Comparison of ENCODE assay signal across 25 mouse cellular contexts in genomic region chr2:163104086-163104770, GRCm38 (mm10). TPM values are rescaled to one million over a fixed set of nuclear protein-coding genes. Genes with fewer than 3 reads are reported as not detected.
A peak's percentile ranks its signal among the peaks of the same experiment; 100 is the strongest.
DNase-seq lines count a peak whose midpoint lies in the region; ATAC-seq and TF ChIP-seq lines count a peak whose summit lies in the region.
"Had no signal": no experiment of that assay in that cellular context is flagged by ENCODE, and none has a peak within 500 bp of the region (broad histone marks: within the 10 kb centered on the region; RNA-seq: fewer than 3 reads in every experiment).

No protein-coding gene starts in this region.

- no peak overlapping the region for H3K9ac ChIP-seq in midbrain, postnatal 0 days (replicated peaks; ENCODE audit: low read length, poor library complexity, severe bottlenecking)
- H3K9ac ChIP-seq in midbrain, embryonic 15.5 days = no peak overlapping the region
- H3K9ac ChIP-seq: forebrain, embryonic 13.5 days; hindbrain, embryonic 12.5 days; intestine, embryonic 15.5 days; limb, embryonic 12.5 days; liver, embryonic 15.5 days; neural tube, embryonic 12.5 days; stomach, embryonic 15.5 days had no signal

- H3K27me3 ChIP-seq in cerebellum, adult 2 months (ENCODE audit: control insufficient read depth, insufficient read depth, low read length) = no peaks in the 10 kb centered on the region
- no peaks in the 10 kb centered on the region for H3K27me3 ChIP-seq in midbrain, postnatal 0 days (ENCODE audit: insufficient read depth, low read length)
- H3K27me3 ChIP-seq in midbrain, embryonic 15.5 days (replicated peaks) = no peaks in the 10 kb centered on the region
- H3K27me3 ChIP-seq: intestine, embryonic 15.5 days; liver, embryonic 15.5 days; stomach, embryonic 15.5 days had no signal

- WGBS in cerebellum, adult 2 months = 17% methylated on average over 13 of the region's 13 CpGs
- WGBS in midbrain, postnatal 0 days = 67% methylated on average over 13 of the region's 13 CpGs
- 74% methylated on average over 13 of the region's 13 CpGs for WGBS in midbrain, embryonic 15.5 days

- intact Hi-C loops in heart, postnatal 14 days (cut with DNase I) = loop anchor here (5.0 kb wide), 2 partner anchors 98 to 182 kb away; partner anchors contain the start of gene Tox2

- no peaks in the 10 kb centered on the region for H3K9me3 ChIP-seq in midbrain, postnatal 0 days (ENCODE audit: low read length)
- no peaks in the 10 kb centered on the region for H3K9me3 ChIP-seq in midbrain, embryonic 15.5 days
- H3K9me3 ChIP-seq: forebrain, embryonic 13.5 days; G1E; hindbrain, embryonic 12.5 days; intestine, embryonic 15.5 days; limb, embryonic 12.5 days; liver, embryonic 15.5 days; neural tube, embryonic 12.5 days; stomach, embryonic 15.5 days had no signal

- H3K4me3 ChIP-seq in cerebellum, adult 2 months (replicated peaks; ENCODE audit: insufficient read depth, low read depth, low read length) = no peak overlapping the region
- no peak overlapping the region for H3K4me3 ChIP-seq in midbrain, postnatal 0 days (ENCODE audit: low read depth, low read length)
- H3K4me3 ChIP-seq in midbrain, embryonic 15.5 days = no peak overlapping the region
- H3K4me3 ChIP-seq: forebrain, embryonic 13.5 days; hindbrain, embryonic 12.5 days; intestine, embryonic 15.5 days; limb, embryonic 12.5 days; liver, embryonic 15.5 days; neural tube, embryonic 12.5 days; stomach, embryonic 15.5 days had no signal

- H3K4me1 ChIP-seq in cerebellum, adult 2 months (ENCODE audit: control insufficient read depth, insufficient read depth, low read length) = peaks cover 6% of the 10 kb centered on the region; the same call in 1 of the 2 replicates
- H3K4me1 ChIP-seq in midbrain, postnatal 0 days (ENCODE audit: insufficient read depth, low read length) = no peaks in the 10 kb centered on the region
- H3K4me1 ChIP-seq in midbrain, embryonic 15.5 days = peaks cover 19% of the 10 kb centered on the region
- H3K4me1 ChIP-seq: stomach, embryonic 15.5 days had no signal

- H3K4me2 ChIP-seq in midbrain, postnatal 0 days (ENCODE audit: low read depth, low read length, poor library complexity, severe bottlenecking) = no peak overlapping the region
- H3K4me2 ChIP-seq in midbrain, embryonic 15.5 days = no peak overlapping the region
- H3K4me2 ChIP-seq: forebrain, embryonic 13.5 days; hindbrain, embryonic 12.5 days; intestine, embryonic 15.5 days; limb, embryonic 12.5 days; liver, embryonic 15.5 days; neural tube, embryonic 12.5 days; stomach, embryonic 15.5 days had no signal

- H3K36me3 ChIP-seq in midbrain, postnatal 0 days (ENCODE audit: insufficient read depth, low read length) = no peaks in the 10 kb centered on the region
- no peaks in the 10 kb centered on the region for H3K36me3 ChIP-seq in midbrain, embryonic 15.5 days (replicated peaks)
- H3K36me3 ChIP-seq: G1E; hindbrain, embryonic 12.5 days; intestine, embryonic 15.5 days; limb, embryonic 12.5 days; liver, embryonic 15.5 days; neural tube, embryonic 12.5 days; stomach, embryonic 15.5 days had no signal

- ATAC-seq in cerebellum, adult (ENCODE audit: insufficient number of reproducible peaks, low FRiP score, low TSS enrichment) = no peak
- no peak for ATAC-seq in midbrain, postnatal 0 days (ENCODE audit: low FRiP score)
- ATAC-seq in midbrain, embryonic 15.5 days (replicated peaks) = no peak
- ATAC-seq: forebrain, embryonic 13.5 days; intestine, embryonic 15.5 days; lung, postnatal 0 days had no signal

- no peak for TF ChIP-seq CTCF in cerebellum, adult 2 months (IDR thresholded peaks at IDR 0.05; ENCODE audit: borderline replicate concordance, insufficient read depth, low read depth, low read length)
- TF ChIP-seq CTCF in midbrain, postnatal 0 days (IDR thresholded peaks at IDR 0.05) = no peak

- no peak overlapping the region for H3K27ac ChIP-seq in cerebellum, adult 2 months (ENCODE audit: insufficient read depth, low read length)
- H3K27ac ChIP-seq in midbrain, postnatal 0 days (ENCODE audit: low read depth, low read length) = no peak overlapping the region
- H3K27ac ChIP-seq in midbrain, embryonic 15.5 days = no peak overlapping the region
- H3K27ac ChIP-seq: forebrain, embryonic 13.5 days; hindbrain, embryonic 12.5 days; intestine, embryonic 15.5 days; limb, embryonic 12.5 days; liver, embryonic 15.5 days; neural tube, embryonic 12.5 days; stomach, embryonic 15.5 days had no signal

- peak; percentile 22 to 35 for DNase-seq in cerebellum, adult 2 months
- DNase-seq in heart, postnatal 4 days = peak; percentile 31
- no peak for DNase-seq in heart, postnatal 14 days
- peak; percentile 54 for DNase-seq in midbrain, postnatal 0 days (ENCODE audit: low spot score)
- DNase-seq in cerebellum, postnatal 36 days = peak; percentile 23 to 35
- DNase-seq in frontal cortex, postnatal 36 days (ENCODE audit: low spot score in 2 of 2) = no peak
- DNase-seq: adrenal gland, adult 8-10 months; kidney, postnatal 10 days; right cerebral cortex, postnatal 14 days had no signal

- TF ChIP-seq POLR2A in cerebellum, adult 2 months (IDR thresholded peaks at IDR 0.05; ENCODE audit: borderline replicate concordance, insufficient read depth, low read length) = no peak

RNA-seq across cellular contexts. Expression of gene Gtsf1l, which starts 16.6 kb away (rescaled TPM):
- polyA plus RNA-seq in cerebellum, adult 2 months (2012; rRNA removed) = 0.24 TPM in 1 of 2 replicates, not detected in the other
- total RNA-seq in heart, postnatal 4 days (2021) = not detected
- not detected for total RNA-seq in heart, postnatal 14 days (2021)
- total RNA-seq in midbrain, postnatal 0 days (2014; rRNA removed) = not detected in 2 replicates
- polyA plus RNA-seq in midbrain, postnatal 0 days (2015; fragmentation: Nextera tagmentation; extraction: Ambion mirVana) = not detected in 2 replicates
- not detected in 2 replicates for polyA plus RNA-seq in midbrain, embryonic 15.5 days (2015; fragmentation: Nextera tagmentation; extraction: Ambion mirVana)
- total RNA-seq: adrenal gland, adult 8-10 months; left cerebral cortex, adult 8-10 months; megakaryocyte, adult 5-6 weeks had no signal
- polyA plus RNA-seq: forebrain, embryonic 13.5 days; G1E; heart, embryonic 14.5 days; hindbrain, embryonic 12.5 days; intestine, embryonic 15.5 days; limb, embryonic 12.5 days; liver, embryonic 15.5 days; neural tube, embryonic 12.5 days; spleen, adult 2 months; stomach, embryonic 15.5 days; thymus, postnatal 0 days had no signal

RNA-seq across cellular contexts. Expression of gene Mybl2, which starts 49.7 kb away (rescaled TPM):
- polyA plus RNA-seq in cerebellum, adult 2 months (2012; rRNA removed) = 0.90 and 1.6 TPM in 2 replicates
- total RNA-seq in heart, postnatal 4 days (2021) = 10 to 100 TPM; 13.3 to 14.3 TPM
- 1 to 10 TPM; 1.7 to 2.3 TPM for total RNA-seq in heart, postnatal 14 days (2021)
- 1.4 and 2.2 TPM in 2 replicates for total RNA-seq in midbrain, postnatal 0 days (2014; rRNA removed)
- polyA plus RNA-seq in midbrain, postnatal 0 days (2015; fragmentation: Nextera tagmentation; extraction: Ambion mirVana) = 1.2 and 1.8 TPM in 2 replicates
- polyA plus RNA-seq in midbrain, embryonic 15.5 days (2015; fragmentation: Nextera tagmentation; extraction: Ambion mirVana) = 4.0 and 4.9 TPM in 2 replicates

Comparison
In these comparisons a context has a peak if more than half of its experiments do, and no peak if none do; other contexts are left out.
1. DNase-seq: peak in cerebellum, adult 2 months (2 of 2), heart, postnatal 4 days (single experiment), midbrain, postnatal 0 days (single experiment) and cerebellum, postnatal 36 days (2 of 2); none in heart, postnatal 14 days (0 of 2) and frontal cortex, postnatal 36 days (0 of 2).